Mouse (Mus musculus) fat pad, adult 2 months (tissue): ENCODE measurements around the gene Wiz.

Source experiments
- DNase-seq: peaks from one replicate; pipeline ENCODE4 v3.0.0-alpha.2; 2011; ENCODE audit warnings: low read depth, low spot score; ENCODE audit errors: extremely low read depth

The Wiz gene

DNA sequence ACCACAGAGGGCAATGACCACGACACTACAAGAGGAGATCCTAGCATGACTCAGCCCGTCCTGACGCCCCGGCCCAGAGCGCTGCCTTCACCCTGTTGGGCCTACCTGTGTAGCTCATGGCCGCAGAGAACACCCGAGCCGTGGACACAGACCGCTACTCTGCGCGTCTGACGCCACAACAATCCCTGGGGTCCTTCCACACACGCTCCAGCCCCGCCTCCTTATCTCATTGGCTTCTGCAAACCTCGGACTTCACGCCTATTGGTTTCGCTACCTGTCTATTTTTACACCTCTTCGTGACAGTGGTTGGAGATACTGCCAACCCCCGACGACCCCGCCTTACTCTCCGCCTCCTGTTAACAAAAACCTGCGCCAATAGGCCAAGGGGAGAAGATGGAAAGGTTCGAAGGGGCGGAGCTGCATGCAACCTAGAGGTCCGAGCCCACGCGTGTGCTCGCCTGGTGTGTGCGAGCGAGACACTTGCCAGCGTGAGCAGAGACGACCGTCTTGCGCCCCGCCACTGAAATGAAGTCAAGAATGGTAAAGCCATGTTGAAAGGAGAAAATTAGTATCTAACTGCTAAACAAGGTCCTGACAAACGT, 38.8 kb downstream of the Wiz start, which contains the start of gene Akap8l:
Gene Akap8l (minus strand): TSS at position 226 of the 602 bp plus-strand sequence.
- DNase-seq: peak; percentile 94

DNA sequence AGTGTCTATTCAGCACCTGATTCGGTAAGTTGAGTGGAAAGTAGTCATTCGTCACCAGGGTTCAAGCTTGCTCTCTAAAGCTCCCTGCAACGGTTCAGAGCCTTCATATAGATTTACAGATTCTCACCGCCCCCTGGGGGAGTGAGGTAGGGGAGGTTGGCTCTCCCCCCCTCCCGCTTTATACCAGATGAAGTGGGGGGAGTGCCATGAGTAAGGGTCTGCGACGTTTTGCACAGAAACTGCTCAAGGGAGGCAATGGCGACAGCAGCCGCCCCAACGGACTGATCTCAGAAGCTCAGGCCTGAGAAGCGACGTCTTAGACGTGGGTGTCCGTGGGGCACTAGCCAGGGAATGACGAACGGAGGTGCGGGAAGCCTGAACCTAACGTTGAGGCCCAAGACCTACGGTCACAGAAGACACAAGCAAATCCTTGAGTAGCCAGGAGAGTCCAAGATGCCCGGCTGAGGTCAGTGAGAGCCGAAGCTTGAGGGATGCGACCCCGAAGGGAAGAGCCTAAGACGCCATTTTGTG, 39.3 kb downstream of the Wiz start:
- no peak for DNase-seq

DNA sequence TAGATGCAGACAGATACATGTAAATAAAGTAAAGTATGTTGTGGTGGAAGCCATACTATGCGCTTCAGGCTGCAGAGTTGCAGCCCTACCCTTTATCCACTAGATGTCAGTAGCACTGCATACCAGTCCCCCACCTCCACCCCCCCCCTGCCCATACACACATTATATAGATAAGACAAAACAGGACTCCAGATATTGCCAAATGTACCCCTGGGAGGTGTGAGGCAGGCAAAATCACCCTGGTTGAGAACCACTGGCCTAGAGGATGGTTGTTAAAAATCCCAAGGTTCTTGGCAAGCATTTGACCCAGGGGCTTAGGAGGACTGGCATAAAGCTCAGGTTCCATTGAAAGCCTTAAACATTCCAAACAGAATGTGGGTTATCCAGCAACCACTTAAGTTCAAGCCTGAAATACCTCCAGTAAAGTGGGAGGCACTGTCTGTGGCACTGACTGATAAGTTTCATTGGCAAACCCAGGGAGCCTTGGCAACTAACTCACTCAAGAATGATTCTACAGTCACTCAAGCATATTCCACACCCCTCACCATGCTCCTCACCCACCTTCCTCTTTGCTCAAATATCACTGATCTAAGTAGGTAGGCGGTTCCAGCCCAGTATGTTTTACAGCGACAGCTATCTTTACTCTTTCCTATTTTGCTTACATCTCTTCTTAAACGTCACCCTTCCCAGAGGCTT, 40.1 kb downstream of the Wiz start:
- no peak for DNase-seq

GRCm38 (mm10) chr17:32348406-32348805, 40.8 kb downstream of the Wiz start:
- DNase-seq: no peak

DNA sequence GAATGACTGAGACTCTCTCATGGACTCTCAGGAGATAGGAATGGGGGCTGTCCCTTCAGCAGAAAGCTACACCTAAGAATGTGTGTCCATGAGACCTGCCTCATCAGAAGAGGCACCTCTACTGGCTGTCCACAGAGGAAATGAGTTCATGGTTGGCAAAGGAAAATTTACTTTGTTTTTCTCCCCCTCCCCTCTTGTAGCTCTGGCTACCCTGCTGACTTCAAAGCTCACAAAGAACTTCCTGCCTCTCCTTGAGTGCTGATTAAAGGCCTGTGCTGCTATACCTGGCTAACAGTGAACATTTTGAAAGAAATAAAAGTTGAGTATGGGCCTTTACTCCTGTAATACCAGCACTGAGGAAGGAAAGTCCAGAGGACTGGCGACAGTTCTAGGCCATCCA, 48.1 kb downstream of the Wiz start:
- DNase-seq: no peak

GRCm38 (mm10) chr17:32340110-32340509, 49.1 kb downstream of the Wiz start:
- no peak for DNase-seq

- no peak for DNase-seq
Measured at GRCm38 (mm10) chr17:32335869-32336268, 53.4 kb downstream of the Wiz start.

GRCm38 (mm10) chr17:32334921-32335320, 54.3 kb downstream of the Wiz start:
- no peak for DNase-seq

- DNase-seq: no peak
Measured at GRCm38 (mm10) chr17:32333675-32334303, 55.5 kb downstream of the Wiz start.

DNA sequence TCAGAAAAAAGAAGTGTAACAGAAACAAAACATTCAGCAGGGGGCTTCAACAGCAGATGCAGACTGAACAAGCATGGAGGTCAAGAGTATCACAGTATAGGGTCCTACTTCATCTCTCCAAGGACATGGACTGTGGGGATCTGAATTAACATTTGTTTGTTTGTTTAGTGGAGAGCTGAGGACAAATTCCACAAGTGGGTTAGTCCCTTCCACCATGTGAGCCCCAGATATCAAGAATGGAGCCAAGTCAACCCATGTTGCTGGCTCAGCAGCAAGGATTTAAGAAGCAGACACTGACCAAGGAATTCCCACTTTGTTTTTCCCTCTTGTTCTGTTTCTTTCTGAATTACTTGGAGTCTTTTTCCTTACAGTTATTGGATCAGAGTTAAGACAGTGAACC, 61.7 kb downstream of the Wiz start:
- no peak for DNase-seq

DNA sequence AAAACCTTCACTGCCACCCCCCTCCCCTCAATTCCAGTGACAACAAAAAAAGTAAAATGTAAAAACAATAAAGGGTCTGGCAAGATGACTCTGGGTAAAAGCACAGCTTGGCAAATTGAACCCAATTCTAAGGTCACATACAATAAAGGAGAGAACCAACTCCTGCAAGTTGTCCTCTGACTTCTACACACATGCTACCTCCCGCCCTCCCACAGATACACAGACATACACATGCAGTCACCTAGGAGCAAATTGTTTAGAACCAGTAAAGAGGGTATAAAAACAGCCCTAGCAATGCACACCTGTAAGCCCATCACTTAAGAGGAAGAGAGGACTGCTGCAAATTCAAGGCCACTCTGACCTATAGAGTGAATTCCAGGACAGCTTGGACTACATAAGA, 66.4 kb downstream of the Wiz start:
- DNase-seq: no peak

DNA sequence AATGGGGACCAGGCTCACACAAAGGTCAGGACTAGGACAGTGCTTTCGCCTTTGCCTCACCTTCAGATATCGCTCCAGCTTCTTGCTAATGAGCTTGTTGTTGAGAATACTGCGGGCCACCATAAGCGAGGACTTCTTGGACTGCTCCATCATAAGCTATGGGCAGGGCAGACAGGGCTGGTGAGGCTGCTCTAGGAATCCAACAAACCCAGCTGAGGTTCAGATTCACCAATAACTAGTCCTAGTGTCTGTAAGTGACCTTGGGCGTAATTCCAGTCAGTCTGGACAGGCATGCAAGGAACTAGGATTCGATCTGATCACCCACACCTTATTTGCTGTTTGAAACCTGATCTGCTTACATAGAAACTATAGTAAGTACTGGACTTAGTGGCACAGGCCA, 67.4 kb downstream of the Wiz start:
- no peak for DNase-seq

GRCm38 (mm10) chr17:32321390-32321734, 67.9 kb downstream of the Wiz start:
- no peak for DNase-seq

- DNase-seq: peak; percentile 93
Measured at GRCm38 (mm10) chr17:32320597-32321389, 68.4 kb downstream of the Wiz start, which contains the start of gene Akap8. Gene Akap8 (minus strand): TSS chr17:32321238.

- DNase-seq: no peak
Measured at GRCm38 (mm10) chr17:32319950-32320349, 69.3 kb downstream of the Wiz start.

DNA sequence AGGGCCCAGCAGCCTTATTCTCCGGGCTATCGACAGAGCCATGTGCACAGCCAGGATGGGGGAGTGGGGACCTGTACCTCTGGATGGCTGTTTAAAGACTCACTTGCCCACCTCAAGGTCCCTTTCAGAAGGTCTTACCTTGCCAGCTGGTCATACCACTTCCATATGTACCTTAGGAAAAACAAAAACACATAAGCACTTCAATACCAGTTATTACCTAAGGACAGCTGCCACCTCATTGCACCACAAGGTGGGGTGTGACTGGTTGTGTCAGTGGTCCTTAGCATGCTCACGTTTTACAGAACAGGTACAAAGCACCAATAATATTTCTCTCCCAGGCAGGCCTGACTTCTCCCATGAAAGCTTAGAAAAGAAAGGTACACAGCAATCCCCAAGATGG, 71.5 kb downstream of the Wiz start:
- no peak for DNase-seq

DNA sequence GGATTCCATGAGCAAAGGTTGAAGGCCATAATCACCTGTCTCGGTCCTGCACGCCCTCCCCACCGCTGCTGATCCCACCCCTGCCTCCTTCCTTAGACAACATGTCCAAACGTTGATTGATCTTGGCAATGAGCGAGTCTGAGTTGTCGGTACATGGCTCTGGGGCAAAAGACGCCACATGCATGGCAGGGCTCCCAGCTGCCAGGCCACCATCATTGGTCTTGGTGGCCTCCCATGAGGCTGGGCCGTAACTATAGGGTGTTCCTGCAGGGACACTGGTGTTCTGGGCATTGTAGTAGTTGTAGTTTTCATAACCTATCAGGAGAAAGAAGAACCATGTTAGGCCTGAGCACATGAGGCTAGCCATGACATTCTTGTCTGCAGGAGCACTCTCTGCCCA, 72.2 kb downstream of the Wiz start:
- DNase-seq: no peak

- DNase-seq: no peak
Measured at GRCm38 (mm10) chr17:32315560-32315959, 73.7 kb downstream of the Wiz start.

DNA sequence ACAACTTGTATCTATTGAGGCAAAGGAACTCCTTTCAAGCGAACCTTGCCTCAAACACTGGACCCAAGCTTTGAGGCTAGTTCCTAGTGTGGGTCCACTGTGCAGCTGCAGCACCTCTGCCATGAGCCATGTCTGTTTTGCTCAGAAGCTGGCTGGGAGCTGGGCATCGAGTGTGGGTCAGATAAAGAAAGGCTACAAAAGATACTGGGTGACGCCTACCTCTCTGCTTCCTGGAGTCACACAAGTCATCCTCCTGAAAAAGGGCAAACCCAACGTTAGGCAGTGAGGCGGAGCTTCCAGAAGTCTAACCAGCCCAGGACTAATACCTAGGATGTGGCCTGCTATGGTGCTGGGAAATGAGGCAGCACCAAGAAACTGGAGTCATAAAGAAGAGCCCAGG, 75.3 kb downstream of the Wiz start:
- no peak for DNase-seq

DNA sequence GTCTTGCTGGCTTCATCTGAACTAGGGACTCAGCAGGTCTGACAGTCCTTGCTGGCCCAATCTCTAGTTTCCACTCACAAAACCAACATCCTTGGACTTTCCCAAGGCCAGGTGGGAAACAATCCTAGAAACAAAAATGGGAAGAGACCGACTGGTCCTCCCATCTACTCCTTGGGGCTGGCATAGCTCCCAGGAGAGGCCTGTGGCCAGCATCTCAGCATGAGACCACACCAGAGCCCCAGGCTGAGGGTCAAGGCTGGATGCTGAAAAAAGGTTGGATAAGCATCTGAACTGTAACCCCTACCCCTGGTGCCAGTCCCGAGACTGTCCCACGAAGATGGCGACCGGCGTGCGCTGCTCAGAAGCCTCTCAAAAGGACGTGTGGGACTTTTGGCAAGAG, 76.4 kb downstream of the Wiz start:
- DNase-seq: no peak

- no peak for DNase-seq
Measured at GRCm38 (mm10) chr17:32307963-32308362, 81.3 kb downstream of the Wiz start.
